Mouse (Mus musculus): ENCODE measurements around the gene Met.

DNA sequence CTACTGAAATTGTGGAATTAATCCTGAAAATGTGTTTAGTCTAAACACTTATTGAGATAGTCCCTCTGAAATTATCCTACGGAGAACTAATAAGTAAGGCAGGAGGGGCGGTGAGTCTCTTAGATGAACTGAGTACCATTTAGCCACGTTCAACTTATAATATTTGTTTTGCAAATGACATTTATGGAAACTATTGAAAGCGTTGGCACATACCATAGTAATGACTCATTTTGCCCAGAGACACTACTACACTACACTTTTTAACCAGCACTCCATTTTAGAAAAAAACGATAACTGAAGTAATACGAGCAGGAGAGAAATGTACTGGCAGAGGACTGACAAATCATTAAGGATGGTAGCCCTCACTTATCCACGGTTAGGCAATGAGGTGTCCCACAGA, 92.1 kb downstream of the Met start:
- no peak for TF ChIP-seq CTCF (IDR thresholded peaks at IDR 0.05; ENCODE audit: extremely low read depth, insufficient read depth, insufficient read length, insufficient replicate concordance)
- TF ChIP-seq POLR2A (IDR thresholded peaks at IDR 0.05; ENCODE audit: low read depth, low read length): no peak
